Mouse (Mus musculus) kidney, adult 2 months (tissue): Measurements from ENCODE around the gene Ankfy1. TPM values are rescaled to one million over a fixed set of nuclear protein-coding genes. Genes with fewer than 3 reads are reported as not detected.

Experiments used
- DNase-seq: peaks from one replicate; pipeline ENCODE4 v3.0.0; 2021
- H3K27ac ChIP-seq: fragments of 200-500 bp; 2 replicates; pipeline ENCODE4 v1.5.1; 2012; ENCODE audit warnings: low read depth, low read length, control low read depth, inconsistent platforms; ENCODE audit not compliant: insufficient read depth
- H3K27me3 ChIP-seq: fragments of 200-500 bp; replicated peaks from 2 replicates; pipeline ENCODE4 v1.6.1; 2012; ENCODE audit warnings: mild to moderate bottlenecking, moderate library complexity, low read length, inconsistent platforms; ENCODE audit not compliant: control insufficient read depth, insufficient read depth
- H3K36me3 ChIP-seq: fragments of 200-500 bp; 2 replicates; pipeline ENCODE4 v1.6.1; 2012; ENCODE audit warnings: mild to moderate bottlenecking, moderate library complexity, low read length, inconsistent platforms; ENCODE audit not compliant: control insufficient read depth, insufficient read depth
- H3K4me1 ChIP-seq: fragments of 200-500 bp; 2 replicates; pipeline ENCODE4 v1.6.1; 2011; ENCODE audit warnings: low read length; ENCODE audit not compliant: control insufficient read depth, insufficient read depth
- H3K4me3 ChIP-seq: fragments of 200-500 bp; 2 replicates; pipeline ENCODE4 v1.5.1; 2011; ENCODE audit warnings: mild to moderate bottlenecking, low read depth, low read length, control low read depth; ENCODE audit not compliant: insufficient read depth
- CTCF ChIP-seq: fragments of 200-500 bp; conservative IDR thresholded peaks from 2 replicates; pipeline ENCODE4 v1.5.1; 2011; ENCODE audit warnings: low read depth, mild to moderate bottlenecking, control low read depth, low read length, moderate library complexity, mixed read lengths; ENCODE audit not compliant: insufficient read depth, insufficient read length
- POLR2A ChIP-seq: fragments of 200-500 bp; IDR thresholded peaks from one replicate; pipeline ENCODE4 v1.6.1; 2011; ENCODE audit warnings: low read depth, low read length, control low read depth
- WGBS: fragments of 180-500 bp; shearing (Covaris S2); methylation state at CpG from one replicate; pipeline ENCODE4 v1.1.7; 2018; 5-methylcytosine and 5-hydroxymethylcytosine counted together
- polyA plus RNA-seq: library from polyadenylated mRNA; depleted of rRNA; stranded (reverse); fragments of >200 nt; gene quantifications from 2 replicates; pipeline ENCODE4 v1.2.3, GENCODE M21; 2012

The Ankfy1 gene
- polyA plus RNA-seq, 1 experiment, result 25.9 TPM

GRCm38 (mm10) chr11:72712721-72713120 lies 22.9 kb downstream of the Ankfy1 start:
- H3K27ac ChIP-seq, result no peak overlapping the region
- H3K36me3 ChIP-seq, result peaks cover 6% of the 10 kb centered on the region; the same call in 1 of the 2 replicates
- no peaks in the 10 kb centered on the region for H3K27me3 ChIP-seq
- no peak for TF ChIP-seq CTCF
- 75% methylated on average over 5 of the region's 5 CpGs for WGBS
- H3K4me1 ChIP-seq, result no peaks in the 10 kb centered on the region
- peak; percentile 21 for DNase-seq
- H3K4me3 ChIP-seq, result no peak overlapping the region

GRCm38 (mm10) chr11:72718161-72718560 lies 28.4 kb downstream of the Ankfy1 start:
- TF ChIP-seq POLR2A (no peak), CTCF (no peak)
- Histone ChIP-seq H3K4me1 (no peaks in the 10 kb centered on the region), H3K4me3 (no peak overlapping the region), H3K27me3 (no peaks in the 10 kb centered on the region), H3K27ac (no peak overlapping the region), H3K36me3 (peaks cover 2% of the 10 kb centered on the region; the same call in 1 of the 2 replicates)
- DNase-seq, result no peak
- WGBS, result 84% methylated on average over 3 of the region's 3 CpGs

GRCm38 (mm10) chr11:72723165-72723564 lies 33.4 kb downstream of the Ankfy1 start:
- Histone ChIP-seq H3K27ac (no peak overlapping the region), H3K4me1 (no peaks in the 10 kb centered on the region), H3K4me3 (no peak overlapping the region), H3K27me3 (no peaks in the 10 kb centered on the region), H3K36me3 (peaks cover 2% of the 10 kb centered on the region; the same call in 1 of the 2 replicates)
- no peak for DNase-seq
- TF ChIP-seq POLR2A (no peak), CTCF (no peak)
- WGBS, result 68% methylated on average over 2 of the region's 2 CpGs

GRCm38 (mm10) chr11:72723871-72724270 lies 34.1 kb downstream of the Ankfy1 start:
- DNase-seq, result peak; percentile 19
- Histone ChIP-seq H3K4me3 (no peak overlapping the region), H3K4me1 (no peaks in the 10 kb centered on the region), H3K27me3 (no peaks in the 10 kb centered on the region), H3K36me3 (peaks cover 2% of the 10 kb centered on the region; the same call in 1 of the 2 replicates), H3K27ac (no peak overlapping the region)
- TF ChIP-seq CTCF (peak; percentile 25; the same call in 1 of the 2 replicates), POLR2A (no peak)

- H3K27ac ChIP-seq, result no peak overlapping the region
- no peaks in the 10 kb centered on the region for H3K4me1 ChIP-seq
- H3K4me3 ChIP-seq, result no peak overlapping the region
- TF ChIP-seq CTCF (peak; percentile 39), POLR2A (no peak)
- DNase-seq, result peak; percentile 20
- peaks cover 10% of the 10 kb centered on the region for H3K36me3 ChIP-seq
- no peaks in the 10 kb centered on the region for H3K27me3 ChIP-seq
These were observed 36.2 kb downstream of the Ankfy1 start for GRCm38 (mm10) chr11:72726023-72726422.

- TF ChIP-seq CTCF (no peak), POLR2A (no peak)
- WGBS, result 80% methylated on average over 3 of the region's 3 CpGs
- DNase-seq, result no peak
- no peaks in the 10 kb centered on the region for H3K27me3 ChIP-seq
- H3K4me3 ChIP-seq, result no peak overlapping the region
- H3K4me1 ChIP-seq, result no peaks in the 10 kb centered on the region
- no peak overlapping the region for H3K27ac ChIP-seq
- peaks cover 11% of the 10 kb centered on the region for H3K36me3 ChIP-seq
These were observed 43.9 kb downstream of the Ankfy1 start for GRCm38 (mm10) chr11:72733736-72734135.

GRCm38 (mm10) chr11:72734840-72735518 lies 45.2 kb downstream of the Ankfy1 start:
- no peak overlapping the region for H3K4me3 ChIP-seq

GRCm38 (mm10) chr11:72735519-72735860 lies 45.7 kb downstream of the Ankfy1 start:
- TF ChIP-seq POLR2A (no peak), CTCF (no peak)
- Histone ChIP-seq H3K4me1 (no peaks in the 10 kb centered on the region), H3K27ac (no peak overlapping the region), H3K36me3 (peaks cover 6% of the 10 kb centered on the region; the same call in 1 of the 2 replicates), H3K27me3 (no peaks in the 10 kb centered on the region), H3K4me3 (no peak overlapping the region)
- WGBS, result 88% methylated on average over 2 of the region's 2 CpGs
- DNase-seq, result no peak

More at GRCm38 (mm10) chr11:72734840-72735518, 45.2 kb downstream of the Ankfy1 start:
- WGBS, result 66% methylated on average over 4 of the region's 4 CpGs
- TF ChIP-seq CTCF (no peak), POLR2A (no peak)
- H3K4me1 ChIP-seq, result no peaks in the 10 kb centered on the region
- peak; percentile 34 for DNase-seq
- H3K27ac ChIP-seq, result no peak overlapping the region
- peaks cover 6% of the 10 kb centered on the region; the same call in 1 of the 2 replicates for H3K36me3 ChIP-seq
- no peaks in the 10 kb centered on the region for H3K27me3 ChIP-seq
